Mouse (Mus musculus): ENCODE data around the gene Mto1. TPM values are rescaled to one million over a fixed set of nuclear protein-coding genes. Genes with fewer than 3 reads are reported as not detected.
"Not testable (repeated sequence)": the region's sequence is repeated elsewhere in the genome, so short reads cannot be mapped to it uniquely, and the experiment has no call there.

The Mto1 gene
- polyA plus RNA-seq, 1 experiment: 42.2 TPM

DNA sequence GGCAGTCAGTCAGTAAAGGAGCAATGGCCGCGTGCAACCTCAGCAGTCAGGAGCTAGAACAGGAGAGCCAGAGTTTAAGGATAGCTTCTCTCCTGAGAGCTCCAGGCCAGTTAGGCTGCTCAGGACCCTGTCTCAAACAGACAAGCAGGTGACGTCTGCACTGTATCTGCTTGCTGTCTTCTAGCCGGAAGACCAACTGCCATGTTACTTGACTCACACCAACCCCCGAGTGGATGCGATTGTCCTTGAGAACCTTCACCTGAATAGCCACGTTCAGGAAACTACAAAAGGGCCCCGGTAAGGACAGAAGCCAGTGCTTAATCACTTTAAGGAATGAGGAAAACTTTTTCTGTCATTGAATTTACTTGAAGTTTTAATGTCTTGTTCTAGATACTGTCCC is 9.0 kb downstream of the Mto1 start:
- no peak overlapping the region for H3K4me3 ChIP-seq (ENCODE audit: insufficient read depth, low read depth, low read length)
- H3K4me1 ChIP-seq (ENCODE audit: control insufficient read depth, insufficient read depth, insufficient read length, low read length): no peaks in the 10 kb centered on the region
- H3K27ac ChIP-seq (replicated peaks; ENCODE audit: low read depth, low read length): no peak overlapping the region

DNA sequence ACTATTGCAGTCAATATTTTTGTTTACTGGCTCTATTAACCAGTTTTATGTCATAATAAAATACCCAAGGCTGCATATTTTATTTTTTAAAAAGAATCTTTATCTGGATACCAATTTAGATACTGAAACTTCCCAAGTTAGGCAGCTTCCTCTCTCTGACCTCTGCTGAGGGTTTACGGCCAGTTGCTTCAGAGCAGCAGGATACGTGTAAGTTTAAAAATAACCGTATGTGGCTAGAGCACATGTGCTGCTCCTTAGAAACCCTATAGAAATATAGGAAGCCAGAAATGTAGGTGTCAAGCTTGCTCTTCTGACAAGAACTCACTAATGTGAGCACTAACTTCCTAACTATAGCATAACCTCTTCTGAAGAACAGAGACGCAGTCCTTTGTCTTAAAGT is 15.3 kb downstream of the Mto1 start:
- Histone ChIP-seq H3K4me3 (ENCODE audit: insufficient read depth, low read depth, low read length) (no peak overlapping the region), H3K4me1 (ENCODE audit: control insufficient read depth, insufficient read depth, insufficient read length, low read length) (no peaks in the 10 kb centered on the region), H3K27ac (replicated peaks; ENCODE audit: low read depth, low read length) (no peak overlapping the region)

DNA sequence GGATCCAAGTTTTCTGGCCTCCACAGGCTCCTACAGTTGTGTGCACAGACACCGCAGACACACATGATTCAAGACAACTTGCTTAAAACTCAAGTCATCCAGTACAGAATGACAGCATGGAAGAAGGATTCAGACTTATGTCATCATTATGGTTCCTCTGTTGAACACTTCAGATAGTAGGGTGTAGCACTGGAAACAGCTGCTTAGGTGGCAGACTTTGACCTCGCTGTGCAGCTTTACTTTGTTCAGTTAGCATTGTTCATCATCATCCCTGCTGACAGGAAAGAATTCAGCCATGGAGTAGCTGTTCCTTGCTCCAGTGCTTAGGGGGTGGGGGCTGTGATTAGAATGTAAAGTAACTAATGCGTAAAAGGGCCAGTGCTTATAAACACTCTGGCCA is 17.7 kb downstream of the Mto1 start:
- no peaks in the 10 kb centered on the region for H3K4me1 ChIP-seq (ENCODE audit: control insufficient read depth, insufficient read depth, insufficient read length, low read length)
- no peak overlapping the region for H3K27ac ChIP-seq (replicated peaks; ENCODE audit: low read depth, low read length)
- H3K4me3 ChIP-seq (ENCODE audit: insufficient read depth, low read depth, low read length): no peak overlapping the region

DNA sequence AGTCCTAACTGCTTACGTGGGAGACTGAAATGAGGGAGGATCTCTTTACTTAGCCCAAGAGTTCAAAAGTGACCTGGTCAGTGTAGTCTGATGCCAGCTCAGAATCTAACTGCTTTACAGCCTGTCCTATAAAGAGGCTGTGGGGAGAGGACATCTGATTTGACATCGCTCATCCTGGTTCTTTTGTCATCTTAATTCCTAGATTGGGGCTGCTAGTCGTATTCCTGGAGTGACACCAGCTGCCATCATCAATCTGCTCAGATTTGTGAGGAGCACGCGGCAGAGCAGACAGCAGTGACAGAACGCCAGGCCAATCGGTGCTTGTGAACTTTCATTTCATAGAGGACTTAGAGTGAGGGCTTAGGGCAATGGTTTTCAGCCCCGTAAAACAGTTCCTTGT is 25.6 kb downstream of the Mto1 start:
- Histone ChIP-seq H3K4me3 (ENCODE audit: insufficient read depth, low read depth, low read length) (no peak overlapping the region), H3K27ac (replicated peaks; ENCODE audit: low read depth, low read length) (no peak overlapping the region), H3K4me1 (ENCODE audit: control insufficient read depth, insufficient read depth, insufficient read length, low read length) (no peaks in the 10 kb centered on the region)

DNA sequence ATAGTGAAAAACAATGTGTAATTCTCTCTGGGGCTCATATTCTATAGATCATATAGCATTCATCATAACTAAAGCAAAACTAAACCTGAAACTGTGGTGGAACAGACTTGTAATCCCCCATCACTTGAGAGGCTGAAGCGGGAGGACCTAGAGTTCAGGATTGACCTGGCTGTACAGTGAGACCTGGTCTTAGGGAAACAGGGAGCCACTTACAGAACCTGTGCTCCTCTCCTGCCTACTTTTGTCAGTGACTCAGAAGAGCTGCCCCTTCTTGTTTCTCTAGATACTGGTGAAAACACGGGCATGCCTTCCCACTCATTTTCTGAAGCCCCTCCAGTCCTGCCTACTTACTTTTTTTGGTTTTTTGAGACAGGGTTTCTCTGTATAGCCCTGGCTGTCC is 26.3 kb downstream of the Mto1 start:
- Histone ChIP-seq H3K4me1 (ENCODE audit: control insufficient read depth, insufficient read depth, insufficient read length, low read length) (no peaks in the 10 kb centered on the region), H3K4me3 (ENCODE audit: insufficient read depth, low read depth, low read length) (no peak overlapping the region), H3K27ac (replicated peaks; ENCODE audit: low read depth, low read length) (no peak overlapping the region)

DNA sequence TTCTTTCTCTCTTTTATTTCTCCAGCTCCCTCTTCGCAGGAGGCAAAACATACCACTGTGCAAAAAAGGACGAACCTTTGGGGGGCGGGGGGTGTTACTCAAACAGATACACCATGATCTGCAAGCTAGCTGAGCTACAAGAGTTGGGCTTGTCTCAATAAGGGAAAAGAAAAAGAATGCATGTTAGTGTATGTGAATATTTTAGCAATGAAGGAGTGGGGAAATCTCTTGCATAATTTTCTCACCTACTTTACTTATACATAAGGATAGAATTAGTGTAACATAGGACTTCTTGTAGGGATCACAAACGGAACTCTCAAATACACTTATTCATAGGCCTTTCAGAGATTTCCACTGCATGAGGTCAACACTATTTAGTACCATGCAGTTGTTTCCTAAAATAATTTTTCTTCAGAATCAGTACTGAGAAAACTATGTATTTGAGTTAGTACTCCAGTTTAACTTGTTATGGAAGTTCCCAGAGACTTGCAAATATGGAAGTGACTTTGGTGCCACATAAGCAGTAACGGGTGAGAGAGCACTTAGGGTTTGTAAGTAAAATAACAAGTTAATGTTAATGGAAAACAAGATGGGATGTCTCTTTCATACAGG is 26.9 kb downstream of the Mto1 start:
- H3K4me3 ChIP-seq (ENCODE audit: insufficient read depth, low read depth, low read length): no peak overlapping the region
- H3K27ac ChIP-seq (replicated peaks; ENCODE audit: low read depth, low read length): no peak overlapping the region
- no peaks in the 10 kb centered on the region for H3K4me1 ChIP-seq (ENCODE audit: control insufficient read depth, insufficient read depth, insufficient read length, low read length)

DNA sequence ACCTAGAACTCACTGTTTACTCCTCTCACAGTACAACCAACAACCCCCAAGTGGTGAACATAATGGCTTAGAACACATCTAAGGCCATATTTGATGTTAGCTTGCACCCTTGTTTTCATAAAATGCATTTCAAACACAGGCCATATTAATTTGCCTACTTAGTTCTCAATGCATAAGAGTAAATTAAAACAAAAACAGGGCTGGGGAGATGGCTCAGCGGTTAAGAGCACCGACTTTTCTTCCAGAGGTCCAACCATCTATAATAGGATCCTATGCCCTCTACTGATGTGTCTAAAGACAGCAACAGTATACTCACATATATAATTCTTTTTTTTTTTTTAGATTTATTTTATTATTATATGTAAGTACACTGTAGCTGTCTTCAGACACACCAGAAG is 27.4 kb downstream of the Mto1 start:
- Histone ChIP-seq H3K27ac (replicated peaks; ENCODE audit: low read depth, low read length) (no peak overlapping the region), H3K4me1 (ENCODE audit: control insufficient read depth, insufficient read depth, insufficient read length, low read length) (no peaks in the 10 kb centered on the region), H3K4me3 (ENCODE audit: insufficient read depth, low read depth, low read length) (no peak overlapping the region)

DNA sequence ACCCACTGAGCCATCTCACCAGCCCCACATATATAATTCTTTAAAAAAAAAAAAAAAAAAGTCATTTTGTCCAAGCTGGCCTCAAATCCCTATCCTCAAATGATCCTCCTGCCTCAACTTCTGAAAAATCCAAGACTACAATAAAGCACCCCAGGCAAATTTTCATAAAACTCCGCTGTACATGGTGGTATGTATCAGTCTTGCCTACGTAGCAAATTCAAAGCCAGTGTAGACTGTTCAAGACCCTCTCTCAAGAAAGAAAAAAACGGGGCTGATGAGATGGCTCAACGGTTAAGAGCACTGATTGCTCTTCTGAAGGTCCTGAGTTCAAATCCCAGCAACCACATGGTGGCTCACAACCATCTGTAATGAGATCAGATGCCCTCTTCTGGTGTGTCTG is 27.9 kb downstream of the Mto1 start:
- Histone ChIP-seq H3K4me3 (ENCODE audit: insufficient read depth, low read depth, low read length) (no peak overlapping the region), H3K4me1 (ENCODE audit: control insufficient read depth, insufficient read depth, insufficient read length, low read length) (no peaks in the 10 kb centered on the region), H3K27ac (replicated peaks; ENCODE audit: low read depth, low read length) (no peak overlapping the region)

DNA sequence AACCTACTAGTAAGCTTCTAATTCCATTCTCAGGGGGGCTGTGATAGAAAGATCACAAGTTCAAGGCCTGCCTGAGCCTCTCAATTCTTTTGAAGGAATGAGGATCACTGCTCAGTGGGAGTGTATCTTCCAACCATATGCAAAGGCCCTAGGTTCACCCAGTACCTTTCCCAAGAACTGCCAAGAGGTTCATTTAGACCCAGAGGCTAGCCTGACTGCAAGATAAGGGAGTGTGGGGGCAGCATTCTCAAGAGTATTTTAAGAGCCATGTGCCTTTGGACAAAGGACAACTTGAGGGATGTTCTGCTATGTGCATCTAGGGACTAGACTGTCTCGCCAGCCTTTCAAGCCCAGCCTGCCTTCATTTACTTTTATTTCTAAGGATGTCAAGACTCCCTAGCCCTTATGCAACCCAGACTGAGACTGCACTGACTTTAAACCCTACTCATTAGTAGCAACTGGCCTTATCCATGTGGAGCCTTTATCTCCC is 28.6 kb downstream of the Mto1 start:
- H3K4me1 ChIP-seq (ENCODE audit: control insufficient read depth, insufficient read depth, insufficient read length, low read length): no peaks in the 10 kb centered on the region
- no peak overlapping the region for H3K27ac ChIP-seq (replicated peaks; ENCODE audit: low read depth, low read length)
- no peak overlapping the region for H3K4me3 ChIP-seq (ENCODE audit: insufficient read depth, low read depth, low read length)

DNA sequence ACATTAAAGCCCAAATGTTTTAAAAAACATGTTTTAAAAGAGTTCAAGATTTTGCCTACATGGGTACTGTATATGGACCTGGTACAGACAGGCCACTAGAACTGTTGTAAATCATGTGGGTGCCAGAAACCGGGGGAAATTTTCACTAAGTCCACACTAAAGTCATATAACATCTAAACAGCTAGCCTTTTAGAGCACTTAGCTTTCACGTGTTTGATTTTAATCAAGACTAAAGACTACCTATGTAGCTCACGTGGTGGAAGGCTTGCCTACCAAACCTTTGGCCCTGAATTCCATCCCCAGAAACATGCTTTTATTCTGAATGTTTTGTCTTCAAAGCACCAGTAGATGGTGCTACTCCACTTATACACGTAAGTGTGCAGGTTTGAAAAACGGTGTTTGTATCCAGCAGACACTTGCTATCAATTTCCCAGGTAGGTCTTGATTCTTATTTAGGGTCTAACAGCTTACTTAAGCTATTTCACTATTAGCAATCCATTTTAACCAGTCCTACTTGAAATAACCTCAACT is 29.1 kb downstream of the Mto1 start:
- H3K27ac ChIP-seq (replicated peaks; ENCODE audit: low read depth, low read length): no peak overlapping the region
- H3K4me3 ChIP-seq (ENCODE audit: insufficient read depth, low read depth, low read length): no peak overlapping the region
- H3K4me1 ChIP-seq (ENCODE audit: control insufficient read depth, insufficient read depth, insufficient read length, low read length): no peaks in the 10 kb centered on the region

DNA sequence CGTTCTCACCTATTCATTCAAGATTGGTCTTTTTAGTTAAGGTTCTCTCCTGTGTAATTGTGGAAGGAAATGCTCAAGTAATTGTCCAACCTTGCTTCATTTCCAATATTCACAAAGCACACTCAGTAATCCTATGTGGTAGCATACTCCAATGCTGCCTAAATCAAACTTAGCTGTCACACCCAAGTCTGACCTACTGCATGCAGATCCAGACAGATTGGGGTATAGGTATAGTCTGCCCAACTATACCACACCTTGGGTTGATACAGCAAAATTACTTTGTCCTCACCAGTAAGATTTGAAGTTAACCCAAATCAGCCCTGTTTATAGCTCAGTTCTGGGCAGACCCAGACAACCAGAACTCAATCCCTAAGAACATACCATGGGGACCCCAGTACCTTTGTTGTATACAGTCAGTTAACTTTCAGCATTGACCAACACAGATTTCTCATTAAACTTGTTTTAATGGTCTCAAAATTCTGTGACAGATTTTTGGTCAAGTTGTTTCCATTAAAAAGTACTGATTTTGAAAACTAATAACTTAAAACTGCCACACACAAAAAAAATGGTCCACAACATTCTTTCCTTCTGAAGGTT is 30.1 kb downstream of the Mto1 start:
- not testable (repeated sequence) for H3K27ac ChIP-seq (replicated peaks; ENCODE audit: low read depth, low read length); H3K4me1 ChIP-seq (ENCODE audit: control insufficient read depth, insufficient read depth, insufficient read length, low read length); H3K4me3 ChIP-seq (ENCODE audit: insufficient read depth, low read depth, low read length)

DNA sequence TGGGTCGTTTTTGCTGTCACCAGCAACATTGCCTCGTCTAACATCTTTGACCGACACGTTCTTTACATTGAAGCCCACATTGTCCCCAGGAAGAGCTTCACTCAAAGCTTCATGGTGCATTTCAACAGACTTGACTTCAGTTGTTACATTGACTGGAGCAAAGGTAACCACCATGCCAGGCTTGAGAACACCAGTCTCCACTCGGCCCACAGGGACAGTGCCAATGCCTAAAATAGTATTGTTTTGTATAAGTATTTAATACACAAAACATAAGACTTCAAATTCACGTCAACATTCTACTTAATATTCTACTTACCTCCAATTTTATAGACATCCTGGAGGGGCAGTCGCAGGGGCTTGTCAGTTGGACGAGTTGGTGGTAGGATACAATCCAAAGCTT is 31.3 kb downstream of the Mto1 start:
- Histone ChIP-seq H3K27ac (replicated peaks; ENCODE audit: low read depth, low read length) (peak overlapping the region; percentile 40; the same call in 1 of the 2 replicates), H3K4me3 (ENCODE audit: insufficient read depth, low read depth, low read length) (peak overlapping the region; percentile 33; the same call in 1 of the 2 replicates)
- not testable (repeated sequence) for H3K4me1 ChIP-seq (ENCODE audit: control insufficient read depth, insufficient read depth, insufficient read length, low read length)

DNA sequence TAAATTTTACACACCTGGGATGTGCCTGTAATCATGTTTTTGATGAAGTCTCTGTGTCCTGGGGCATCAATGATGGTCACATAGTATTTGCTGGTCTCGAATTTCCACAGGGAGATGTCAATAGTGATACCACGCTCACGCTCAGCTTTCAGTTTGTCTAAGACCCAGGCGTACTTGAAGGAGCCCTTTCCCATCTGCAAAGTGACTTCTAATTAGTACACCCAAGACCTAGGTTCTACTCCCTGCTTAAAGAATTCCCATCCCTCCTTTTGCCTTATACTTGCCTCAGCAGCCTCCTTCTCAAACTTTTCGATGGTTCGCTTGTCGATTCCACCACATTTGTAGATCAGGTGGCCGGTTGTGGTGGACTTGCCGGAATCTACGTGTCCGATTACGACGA is 32.2 kb downstream of the Mto1 start:
- H3K4me1 ChIP-seq (ENCODE audit: control insufficient read depth, insufficient read depth, insufficient read length, low read length): not testable (repeated sequence)
- H3K27ac ChIP-seq (replicated peaks; ENCODE audit: low read depth, low read length): peak overlapping the region; percentile 94
- peak overlapping the region; percentile 83 for H3K4me3 ChIP-seq (ENCODE audit: insufficient read depth, low read depth, low read length)

DNA sequence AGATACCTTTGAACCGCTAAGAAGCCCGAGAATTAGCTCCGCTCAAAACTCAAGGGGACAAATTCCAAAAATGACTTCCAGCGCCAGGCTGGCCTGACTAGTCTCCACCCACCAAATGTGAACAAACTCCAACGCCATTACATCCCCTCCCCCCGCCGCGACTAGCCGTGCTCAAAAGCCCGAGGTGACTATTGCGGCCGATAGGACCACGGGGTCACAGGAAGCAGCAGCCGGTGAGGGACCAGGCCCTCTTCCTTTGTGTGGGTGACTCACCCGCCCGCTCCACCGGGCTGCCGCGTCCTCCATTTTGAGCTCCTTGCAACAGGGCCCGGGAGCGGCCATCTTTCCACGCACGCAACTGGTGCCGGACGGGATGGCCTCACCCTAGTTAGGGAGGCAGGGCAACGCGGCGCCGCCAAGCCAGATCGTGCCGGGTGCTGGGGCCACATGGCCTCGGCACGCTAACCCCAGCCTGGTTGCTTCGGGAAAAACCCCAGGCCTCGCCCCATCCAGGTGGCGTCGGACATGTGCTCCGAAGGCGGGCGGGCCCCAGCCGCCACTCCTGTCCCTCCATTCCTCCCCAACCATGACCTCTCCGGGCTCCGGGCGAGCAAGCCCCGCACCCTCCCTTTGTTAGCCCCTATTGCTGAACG is 32.8 kb downstream of the Mto1 start:
- peak overlapping the region; percentile 94 for H3K27ac ChIP-seq (replicated peaks; ENCODE audit: low read depth, low read length)
- H3K4me1 ChIP-seq (ENCODE audit: control insufficient read depth, insufficient read depth, insufficient read length, low read length): no peaks in the 10 kb centered on the region
- H3K4me3 ChIP-seq (ENCODE audit: insufficient read depth, low read depth, low read length): peak overlapping the region; percentile 83

DNA sequence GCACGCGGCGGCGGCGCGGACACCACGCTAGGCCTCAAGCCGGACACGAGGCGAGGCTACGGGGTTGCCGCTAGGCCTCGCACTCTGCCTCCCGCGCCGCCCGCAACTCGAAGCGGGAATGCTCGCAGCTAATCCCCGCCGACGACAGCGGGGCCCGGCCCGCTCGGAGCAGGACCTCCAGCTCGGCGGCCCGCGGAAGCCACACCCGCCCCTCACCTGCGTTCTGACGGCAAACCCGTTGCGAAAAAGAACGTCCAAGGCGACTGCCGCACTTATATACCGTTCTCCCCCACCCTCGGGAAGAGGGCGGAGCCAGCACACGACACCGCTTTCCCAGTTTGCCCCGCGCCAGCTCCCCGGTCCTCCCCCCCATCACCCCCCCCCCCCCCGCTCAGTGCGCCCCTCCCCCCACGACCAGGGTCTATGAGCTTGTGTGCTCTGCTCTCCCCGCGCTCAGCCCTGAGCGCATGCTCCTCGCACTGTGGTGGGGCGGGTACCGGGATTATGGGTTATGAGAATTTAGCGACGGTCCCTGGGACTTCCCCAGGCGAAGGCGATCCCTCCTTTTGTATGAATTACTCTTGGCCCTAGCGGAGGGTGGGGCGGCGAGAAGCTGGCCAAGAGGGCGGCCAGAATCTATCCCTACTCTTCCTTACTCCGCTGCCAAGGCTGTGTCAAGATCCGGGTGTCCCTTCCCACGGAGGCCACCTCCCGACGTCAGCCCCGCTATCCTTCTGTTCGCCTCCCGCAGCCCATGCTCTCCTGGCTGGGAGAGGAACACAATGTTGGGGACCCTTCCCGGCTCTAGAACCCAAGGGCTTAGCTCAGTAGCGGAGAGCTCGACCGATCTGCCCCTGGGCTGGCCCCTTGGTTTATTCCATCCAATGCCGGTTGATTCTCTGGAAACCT is 33.7 kb downstream of the Mto1 start:
- H3K4me1 ChIP-seq (ENCODE audit: control insufficient read depth, insufficient read depth, insufficient read length, low read length): no peaks in the 10 kb centered on the region
- peak overlapping the region; percentile 83 for H3K4me3 ChIP-seq (ENCODE audit: insufficient read depth, low read depth, low read length)
- H3K27ac ChIP-seq (replicated peaks; ENCODE audit: low read depth, low read length): peak overlapping the region; percentile 97
